Mouse (Mus musculus) neural tube, embryonic 12.5 days (tissue): ENCODE measurements around the gene E330009J07Rik. TPM values are rescaled to one million over a fixed set of nuclear protein-coding genes. Genes with fewer than 3 reads are reported as not detected.

Experiments
- ATAC-seq: fragments of 200-750 bp; cut with Nextera tagmentation; 2 replicates; pipeline ENCODE4 v1.8.0; 2017; ENCODE audit warnings: low read depth, mild to moderate bottlenecking, moderate TSS enrichment, moderate library complexity; ENCODE audit not compliant: low FRiP score
- H3K27ac ChIP-seq: fragments of 300-500 bp; sonication (generic); 2 replicates; pipeline ENCODE4 v1.5.1; 2016
- H3K27me3 ChIP-seq: fragments of 300-500 bp; sonication (generic); replicated peaks from 2 replicates; pipeline ENCODE4 v1.6.1; 2016; ENCODE audit warnings: mild to moderate bottlenecking
- H3K36me3 ChIP-seq: fragments of 300-500 bp; sonication (generic); 2 replicates; pipeline ENCODE4 v1.6.1; 2016; ENCODE audit warnings: mild to moderate bottlenecking
- H3K4me1 ChIP-seq: fragments of 300-500 bp; sonication (generic); 2 replicates; pipeline ENCODE4 v1.6.1; 2016
- H3K4me2 ChIP-seq: fragments of 300-500 bp; sonication (generic); replicated peaks from 2 replicates; pipeline ENCODE4 v1.6.1; 2016; ENCODE audit warnings: mild to moderate bottlenecking
- H3K4me3 ChIP-seq: fragments of 300-500 bp; sonication (generic); 2 replicates; pipeline ENCODE4 v1.5.1; 2016
- H3K9ac ChIP-seq: fragments of 300-500 bp; sonication (generic); 2 replicates; pipeline ENCODE4 v1.6.1; 2016; ENCODE audit warnings: mild to moderate bottlenecking
- H3K9me3 ChIP-seq: fragments of 300-500 bp; sonication (generic); 2 replicates; pipeline ENCODE4 v1.6.1; 2016; ENCODE audit warnings: mild to moderate bottlenecking
- WGBS: fragments of 180-500 bp; shearing (Covaris S2); methylation state at CpG from one replicate; pipeline ENCODE4 v1.1.7; 2016; 5-methylcytosine and 5-hydroxymethylcytosine counted together
- polyA plus RNA-seq: library from polyadenylated mRNA; unstranded; fragments of >200 nt; fragmentation: Nextera tagmentation; extraction: Ambion mirVana; gene quantifications from 2 replicates; pipeline ENCODE4 v1.2.1, GENCODE M21; 2016

The E330009J07Rik gene
- polyA plus RNA-seq, 1 experiment from 2014 or later, result 21.7 TPM

GRCm38 (mm10) chr6:40388660-40389059, 47.3 kb downstream of the E330009J07Rik start:
- Histone ChIP-seq H3K9ac (no peak overlapping the region), H3K4me1 (no peaks in the 10 kb centered on the region), H3K4me2 (no peak overlapping the region), H3K4me3 (no peak overlapping the region), H3K36me3 (peaks cover 5% of the 10 kb centered on the region; the same call in 1 of the 2 replicates), H3K9me3 (no peaks in the 10 kb centered on the region), H3K27ac (no peak overlapping the region), H3K27me3 (no peaks in the 10 kb centered on the region)
- WGBS, result 82% methylated on average over 4 of the region's 4 CpGs
- no peak for ATAC-seq

DNA sequence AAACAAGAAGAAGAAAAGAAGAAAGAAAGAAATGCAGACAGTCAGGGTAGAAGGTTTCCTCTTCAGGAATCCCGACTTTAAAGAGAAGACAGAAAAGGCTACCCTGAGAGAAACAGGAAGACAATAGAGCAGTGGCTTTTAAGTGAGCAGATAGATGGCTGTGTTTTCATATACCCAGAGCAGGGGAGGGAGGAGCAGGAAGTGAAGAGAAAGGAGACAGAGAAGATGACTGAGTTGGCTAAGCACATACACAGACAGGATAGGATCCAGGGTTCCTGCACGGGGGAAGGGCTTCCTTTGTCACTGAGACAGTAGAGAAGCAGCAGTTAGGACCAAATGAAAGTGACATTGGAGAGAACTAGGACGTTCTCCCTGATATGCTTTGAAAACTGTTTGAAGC, 50.3 kb downstream of the E330009J07Rik start:
- no peak for ATAC-seq
- H3K36me3 ChIP-seq, result 0 out of 2 replicates have a peak, but pooled peaks cover 6% of the 10 kb centered on the region
- WGBS, result 55% methylated on average over 3 of the region's 3 CpGs
- H3K27me3 ChIP-seq, result no peaks in the 10 kb centered on the region
- no peaks in the 10 kb centered on the region for H3K4me1 ChIP-seq
- no peak overlapping the region for H3K27ac ChIP-seq
- no peak overlapping the region for H3K4me2 ChIP-seq
- no peaks in the 10 kb centered on the region for H3K9me3 ChIP-seq
- no peak overlapping the region for H3K9ac ChIP-seq
- H3K4me3 ChIP-seq, result no peak overlapping the region

DNA sequence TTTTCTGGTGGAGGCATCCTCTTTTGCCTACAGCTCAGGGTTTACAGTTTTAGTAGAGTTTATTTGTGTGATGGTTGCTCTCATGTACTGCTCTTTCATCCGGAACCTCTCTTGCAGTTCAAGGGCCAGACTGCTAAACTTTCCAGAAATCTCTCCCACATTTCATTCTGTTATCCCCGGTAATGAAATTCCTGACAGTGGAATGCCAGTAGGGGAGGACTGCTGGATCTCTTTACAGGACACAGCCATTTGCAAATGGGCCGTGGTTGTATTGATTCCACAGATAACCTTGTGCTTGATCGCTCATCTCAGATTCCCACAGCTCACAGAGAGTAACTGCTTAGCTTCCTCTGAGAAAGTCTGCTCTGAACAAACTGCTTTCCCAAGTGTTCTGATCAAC, 54.0 kb downstream of the E330009J07Rik start:
- no peak overlapping the region for H3K4me2 ChIP-seq
- H3K9ac ChIP-seq, result no peak overlapping the region
- no peaks in the 10 kb centered on the region for H3K4me1 ChIP-seq
- no peak for ATAC-seq
- H3K9me3 ChIP-seq, result no peaks in the 10 kb centered on the region
- no peaks in the 10 kb centered on the region for H3K27me3 ChIP-seq
- H3K27ac ChIP-seq, result no peak overlapping the region
- H3K36me3 ChIP-seq, result peaks cover 9% of the 10 kb centered on the region
- H3K4me3 ChIP-seq, result no peak overlapping the region
- WGBS, result 93% methylated on average over 4 of the region's 4 CpGs

DNA sequence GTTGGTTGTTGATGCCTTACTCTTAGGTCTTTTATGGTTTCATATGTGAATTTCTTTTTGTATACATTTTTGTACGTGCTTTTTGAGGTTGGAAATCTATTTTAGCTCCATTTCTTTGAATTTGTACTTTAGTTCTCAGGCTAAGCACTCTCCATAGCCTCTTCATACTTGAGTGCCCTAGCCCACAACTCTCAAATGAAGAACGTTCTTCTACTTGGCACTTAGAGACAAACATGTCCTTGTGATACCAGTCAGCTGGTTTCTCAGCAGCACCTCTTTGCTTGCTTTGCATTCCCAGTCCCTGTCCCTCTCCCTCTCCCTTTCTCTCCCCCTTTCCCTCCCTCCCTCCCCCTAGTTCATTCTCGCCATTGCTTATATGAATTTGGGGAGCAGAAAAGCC, 55.8 kb downstream of the E330009J07Rik start:
- Histone ChIP-seq H3K4me2 (no peak overlapping the region), H3K27ac (no peak overlapping the region), H3K9me3 (no peaks in the 10 kb centered on the region), H3K9ac (no peak overlapping the region), H3K27me3 (no peaks in the 10 kb centered on the region), H3K36me3 (peaks cover 13% of the 10 kb centered on the region), H3K4me1 (no peaks in the 10 kb centered on the region), H3K4me3 (no peak overlapping the region)
- 84% methylated on average over 3 of the region's 3 CpGs for WGBS
- ATAC-seq, result no peak

- ATAC-seq, result no peak
- H3K27me3 ChIP-seq, result no peaks in the 10 kb centered on the region
- H3K4me1 ChIP-seq, result no peaks in the 10 kb centered on the region
- no peak overlapping the region for H3K4me2 ChIP-seq
- H3K36me3 ChIP-seq, result peaks cover 2% of the 10 kb centered on the region; the same call in 1 of the 2 replicates
- H3K27ac ChIP-seq, result no peak overlapping the region
- 96% methylated on average over 6 of the region's 6 CpGs for WGBS
- no peaks in the 10 kb centered on the region for H3K9me3 ChIP-seq
- H3K4me3 ChIP-seq, result no peak overlapping the region
- no peak overlapping the region for H3K9ac ChIP-seq
These were observed 64.9 kb downstream of the E330009J07Rik start for GRCm38 (mm10) chr6:40371031-40371430.

GRCm38 (mm10) chr6:40353360-40353759, 82.6 kb downstream of the E330009J07Rik start:
- no peak overlapping the region for H3K4me3 ChIP-seq
- 92% methylated on average over 7 of the region's 7 CpGs for WGBS
- no peak overlapping the region for H3K4me2 ChIP-seq
- no peaks in the 10 kb centered on the region for H3K27me3 ChIP-seq
- no peak overlapping the region for H3K27ac ChIP-seq
- H3K4me1 ChIP-seq, result no peaks in the 10 kb centered on the region
- no peak overlapping the region for H3K9ac ChIP-seq
- ATAC-seq, result no peak
- H3K9me3 ChIP-seq, result no peaks in the 10 kb centered on the region
- H3K36me3 ChIP-seq, result peaks cover 8% of the 10 kb centered on the region; the same call in 1 of the 2 replicates

Other genes with a start within 250 kb of the E330009J07Rik start
- 36.8 and 42.3 TPM in 2 replicates for gene Agk, start 111.0 kb downstream of the E330009J07Rik start, polyA plus RNA-seq
- gene Wee2, start 3.0 kb upstream of the E330009J07Rik start, polyA plus RNA-seq, result 0.09 TPM in 1 of 2 replicates, not detected in the other
- gene Ssbp1, start 35.2 kb upstream of the E330009J07Rik start, polyA plus RNA-seq, result 147 and 156 TPM in 2 replicates
- gene Tas2r137, start 55.1 kb upstream of the E330009J07Rik start, polyA plus RNA-seq, result not detected in 2 replicates
- not detected in 2 replicates for gene Tas2r108, start 57.4 kb upstream of the E330009J07Rik start, polyA plus RNA-seq
- not detected in 2 replicates for gene Prss37, start 83.4 kb upstream of the E330009J07Rik start, polyA plus RNA-seq
- 0.06 TPM in 1 of 2 replicates, not detected in the other for gene Olfr461, start 118.9 kb upstream of the E330009J07Rik start, polyA plus RNA-seq
- gene Olfr460, start 133.4 kb upstream of the E330009J07Rik start, polyA plus RNA-seq, result not detected in 2 replicates
- gene Clec5a, start 149.7 kb upstream of the E330009J07Rik start, polyA plus RNA-seq, result 0.34 and 1.1 TPM in 2 replicates
- gene Tas2r138, start 177.2 kb upstream of the E330009J07Rik start, polyA plus RNA-seq, result not detected in 2 replicates
- 0.05 and 0.20 TPM in 2 replicates for gene Mgam, start 192.7 kb upstream of the E330009J07Rik start, polyA plus RNA-seq